Comparison of ENCODE assay signal across 9 mouse cellular contexts in genomic region chr5:72984091-72984490, GRCm38 (mm10). TPM values are rescaled to one million over a fixed set of nuclear protein-coding genes. Genes with fewer than 3 reads are reported as not detected.
A peak's percentile ranks its signal among the peaks of the same experiment; 100 is the strongest.
DNase-seq lines count a peak whose midpoint lies in the region; ATAC-seq and TF ChIP-seq lines count a peak whose summit lies in the region.
"Had no signal": no experiment of that assay in that cellular context is flagged by ENCODE, and none has a peak within 500 bp of the region (broad histone marks: within the 10 kb centered on the region; RNA-seq: fewer than 3 reads in every experiment).

No protein-coding gene starts in this region.

- no peaks in the 10 kb centered on the region for H3K9me3 ChIP-seq in liver, postnatal 0 days (ENCODE audit: low read length)

- no peaks in the 10 kb centered on the region for H3K27me3 ChIP-seq in liver, postnatal 0 days (ENCODE audit: insufficient read depth, low read length)

- WGBS in liver, postnatal 0 days (ENCODE audit: insufficient replicate concordance), result 6% methylated on average over 2 of the region's 2 CpGs

- ATAC-seq in liver, postnatal 0 days, result no peak
- peak; percentile 72 for ATAC-seq in granulocyte monocyte progenitor cell, adult 5-6 weeks (replicated peaks; ENCODE audit: poor library complexity, severe bottlenecking)

- H3K9ac ChIP-seq in liver, postnatal 0 days (replicated peaks), result no peak overlapping the region

- peak; percentile 88 for TF ChIP-seq CTCF in liver, postnatal 0 days (IDR thresholded peaks at IDR 0.05; ENCODE audit: low read depth)

- TF ChIP-seq EP300 in liver, postnatal 0 days (IDR thresholded peaks at IDR 0.05; ENCODE audit: low read depth), result no peak

- H3K4me2 ChIP-seq in liver, postnatal 0 days (ENCODE audit: low read depth, low read length), result no peak overlapping the region

- no peak overlapping the region for H3K27ac ChIP-seq in liver, postnatal 0 days (ENCODE audit: low read depth)

- no peak overlapping the region for H3K4me3 ChIP-seq in liver, postnatal 0 days (ENCODE audit: low read depth, low read length)

- H3K4me1 ChIP-seq in liver, postnatal 0 days (ENCODE audit: insufficient read depth), result no peaks in the 10 kb centered on the region

- 0 out of 2 replicates have a peak, but pooled peaks cover 6% of the 10 kb centered on the region for H3K36me3 ChIP-seq in liver, postnatal 0 days (replicated peaks; ENCODE audit: insufficient read depth, low read length)

- DNase-seq in gastrocnemius, adult 18-20 months (ENCODE audit: low spot score), result peak; percentile 32
- no peak for DNase-seq in gastrocnemius, postnatal 25 days
- no peak for DNase-seq in liver, postnatal 0 days
- DNase-seq in liver (no peak), R1 (ENCODE audit: low read depth, low spot score) (peak; percentile 76)
- DNase-seq in skeletal muscle tissue, adult 2 months (ENCODE audit: low read depth, low spot score), result peak; percentile 19
- DNase-seq in urinary bladder, postnatal 14 days (ENCODE audit: low spot score), result no peak

RNA-seq across cellular contexts. Expression of gene Gm10135, which starts 9.6 kb away (rescaled TPM):
- total RNA-seq in gastrocnemius, adult 18-20 months (2021), result not detected
- total RNA-seq in gastrocnemius, postnatal 25 days (2021), result not detected
- not detected in 2 replicates for polyA plus RNA-seq in liver, postnatal 0 days (2015; fragmentation: Nextera tagmentation; extraction: Ambion mirVana)
- total RNA-seq in granulocyte monocyte progenitor cell, adult 5-6 weeks (2014; fragmentation: Nextera tagmentation), result not detected in 2 replicates
- total RNA-seq in granulocyte monocyte progenitor cell, adult 5-6 weeks (2017), result not detected in 2 replicates
- polyA plus RNA-seq: spleen, adult 2 months had no signal

RNA-seq across cellular contexts. Expression of gene Slc10a4, which starts 22.6 kb away (rescaled TPM):
- not detected for total RNA-seq in gastrocnemius, adult 18-20 months (2021)
- not detected for total RNA-seq in gastrocnemius, postnatal 25 days (2021)
- polyA plus RNA-seq in liver, postnatal 0 days (2015; fragmentation: Nextera tagmentation; extraction: Ambion mirVana), result not detected in 2 replicates
- total RNA-seq in granulocyte monocyte progenitor cell, adult 5-6 weeks (2014; fragmentation: Nextera tagmentation), result not detected in 2 replicates
- total RNA-seq in granulocyte monocyte progenitor cell, adult 5-6 weeks (2017), result not detected in 2 replicates
- polyA plus RNA-seq: spleen, adult 2 months had no signal

Comparison
In these comparisons a context has a peak if more than half of its experiments do, and no peak if none do; other contexts are left out.
1. DNase-seq: peak in gastrocnemius, adult 18-20 months (single experiment), R1 (single experiment) and skeletal muscle tissue, adult 2 months (single experiment); none in gastrocnemius, postnatal 25 days (single experiment), liver, postnatal 0 days (single experiment), liver (single experiment) and urinary bladder, postnatal 14 days (single experiment).